Mouse (Mus musculus): ENCODE measurements around the gene Rnd1. TPM values are rescaled to one million over a fixed set of nuclear protein-coding genes. Genes with fewer than 3 reads are reported as not detected.

The Rnd1 gene
- polyA plus RNA-seq, 1 experiment from 2014 or later: 1.1 TPM

GRCm38 (mm10) chr15:98676471-98676870, 790 bp downstream of the Rnd1 start:
- WGBS: 2% methylated on average over 9 of the region's 9 CpGs
- Histone ChIP-seq H3K27ac (no peak overlapping the region), H3K4me1 (peaks cover 36% of the 10 kb centered on the region), H3K4me3 (peak overlapping the region; percentile 41), H3K36me3 (no peaks in the 10 kb centered on the region), H3K9me3 (no peaks in the 10 kb centered on the region), H3K27me3 (peaks cover 78% of the 10 kb centered on the region), H3K4me2 (replicated peaks) (peak overlapping the region; percentile 72), H3K9ac (no peak overlapping the region)
- ATAC-seq (ENCODE audit: low FRiP score, low read depth): no peak

GRCm38 (mm10) chr15:98675634-98676250, 1.5 kb downstream of the Rnd1 start:
- Histone ChIP-seq H3K36me3 (no peaks in the 10 kb centered on the region), H3K4me3 (peak overlapping the region; percentile 41), H3K4me1 (peaks cover 36% of the 10 kb centered on the region), H3K9me3 (no peaks in the 10 kb centered on the region), H3K9ac (peak overlapping the region; percentile 48; the same call in 1 of the 2 replicates), H3K4me2 (replicated peaks) (peak overlapping the region; percentile 72), H3K27me3 (peaks cover 75% of the 10 kb centered on the region), H3K27ac (no peak overlapping the region)
- 8% methylated on average over 14 of the region's 14 CpGs for WGBS
- ATAC-seq (ENCODE audit: low FRiP score, low read depth): no peak

- Histone ChIP-seq H3K9me3 (no peaks in the 10 kb centered on the region), H3K27me3 (peaks cover 81% of the 10 kb centered on the region), H3K36me3 (no peaks in the 10 kb centered on the region), H3K4me3 (peak overlapping the region; percentile 41; the same call in 1 of the 2 replicates), H3K27ac (no peak overlapping the region), H3K9ac (0 out of 2 replicates have a peak overlapping the region, but pooled peaks have one; percentile 8), H3K4me1 (peaks cover 36% of the 10 kb centered on the region), H3K4me2 (replicated peaks) (peak overlapping the region; percentile 72)
- 19% methylated on average over 11 of the region's 11 CpGs for whole genome bisulfite sequencing
- ATAC-seq (ENCODE audit: low FRiP score, low read depth): no peak
Observed at GRCm38 (mm10) chr15:98674994-98675545, 2.2 kb downstream of the Rnd1 start.

- H3K4me3 ChIP-seq: peak overlapping the region; percentile 5; the same call in 1 of the 2 replicates
- H3K9me3 ChIP-seq: no peaks in the 10 kb centered on the region
- no peak overlapping the region for H3K9ac ChIP-seq
- H3K27me3 ChIP-seq: peaks cover 76% of the 10 kb centered on the region
- ATAC-seq (ENCODE audit: low FRiP score, low read depth): no peak
- peak overlapping the region; percentile 72; the same call in 1 of the 2 replicates for H3K4me2 ChIP-seq (replicated peaks)
- H3K36me3 ChIP-seq: no peaks in the 10 kb centered on the region
- no peak overlapping the region for H3K27ac ChIP-seq
- 24% methylated on average over 7 of the region's 7 CpGs for WGBS
- H3K4me1 ChIP-seq: peaks cover 36% of the 10 kb centered on the region
Observed at GRCm38 (mm10) chr15:98674284-98674993, 2.8 kb downstream of the Rnd1 start.

- H3K4me3 ChIP-seq: no peak overlapping the region
- H3K4me1 ChIP-seq: peaks cover 36% of the 10 kb centered on the region
- H3K27ac ChIP-seq: no peak overlapping the region
- no peak for ATAC-seq (ENCODE audit: low FRiP score, low read depth)
- H3K4me2 ChIP-seq (replicated peaks): no peak overlapping the region
- no peaks in the 10 kb centered on the region for H3K36me3 ChIP-seq
- WGBS: 74% methylated on average over 7 of the region's 7 CpGs
- H3K9me3 ChIP-seq: no peaks in the 10 kb centered on the region
- peaks cover 69% of the 10 kb centered on the region for H3K27me3 ChIP-seq
- H3K9ac ChIP-seq: no peak overlapping the region
Observed at GRCm38 (mm10) chr15:98673732-98674131, 3.5 kb downstream of the Rnd1 start.

- no peak overlapping the region for H3K9ac ChIP-seq
- no peaks in the 10 kb centered on the region for H3K9me3 ChIP-seq
- no peak overlapping the region for H3K27ac ChIP-seq
- H3K4me2 ChIP-seq (replicated peaks): no peak overlapping the region
- peaks cover 35% of the 10 kb centered on the region for H3K4me1 ChIP-seq
- no peak for ATAC-seq (ENCODE audit: low FRiP score, low read depth)
- peaks cover 58% of the 10 kb centered on the region for H3K27me3 ChIP-seq
- H3K36me3 ChIP-seq: no peaks in the 10 kb centered on the region
- no peak overlapping the region for H3K4me3 ChIP-seq
- WGBS: 73% methylated on average over 4 of the region's 4 CpGs
Observed at GRCm38 (mm10) chr15:98672592-98672991, 4.7 kb downstream of the Rnd1 start.

GRCm38 (mm10) chr15:98664042-98664907, 13.0 kb downstream of the Rnd1 start:
- H3K27me3 ChIP-seq: no peaks in the 10 kb centered on the region
- peaks cover 16% of the 10 kb centered on the region for H3K4me1 ChIP-seq
- no peak overlapping the region for H3K9ac ChIP-seq
- H3K4me3 ChIP-seq: no peak overlapping the region
- peaks cover 13% of the 10 kb centered on the region for H3K36me3 ChIP-seq
- H3K4me2 ChIP-seq (replicated peaks): no peak overlapping the region
- H3K9me3 ChIP-seq: no peaks in the 10 kb centered on the region
- ATAC-seq (ENCODE audit: low FRiP score, low read depth): no peak
- 75% methylated on average over 11 of the region's 11 CpGs for WGBS
- no peak overlapping the region for H3K27ac ChIP-seq

- WGBS: 4% methylated on average over 48 of the region's 48 CpGs
- Histone ChIP-seq H3K4me1 (peaks cover 16% of the 10 kb centered on the region), H3K4me3 (peak within 1 kb of the TSS; percentile 85), H3K27ac (peak within 1 kb of the TSS; percentile 88), H3K36me3 (peaks cover 27% of the 10 kb centered on the region), H3K27me3 (no peaks in the 10 kb centered on the region), H3K9me3 (no peaks in the 10 kb centered on the region), H3K4me2 (replicated peaks) (peak within 1 kb of the TSS; percentile 78), H3K9ac (peak within 1 kb of the TSS; percentile 95)
- ATAC-seq (ENCODE audit: low FRiP score, low read depth): peak; percentile 95
Observed at GRCm38 (mm10) chr15:98662567-98663545, 14.4 kb downstream of the Rnd1 start, which contains the start of gene Ddx23. Gene Ddx23, minus strand, starts transcription at chr15:98662894.

- H3K4me3 ChIP-seq: peak overlapping the region; percentile 85
- ATAC-seq (ENCODE audit: low FRiP score, low read depth): no peak
- H3K9me3 ChIP-seq: no peaks in the 10 kb centered on the region; the same call in 1 of the 2 replicates
- H3K9ac ChIP-seq: peak overlapping the region; percentile 95
- H3K36me3 ChIP-seq: peaks cover 34% of the 10 kb centered on the region
- 2% methylated on average over 14 of the region's 14 CpGs for WGBS
- no peaks in the 10 kb centered on the region for H3K27me3 ChIP-seq
- peaks cover 16% of the 10 kb centered on the region for H3K4me1 ChIP-seq
- H3K4me2 ChIP-seq (replicated peaks): peak overlapping the region; percentile 78
- H3K27ac ChIP-seq: peak overlapping the region; percentile 88
Observed at GRCm38 (mm10) chr15:98662198-98662566, 15.1 kb downstream of the Rnd1 start.

GRCm38 (mm10) chr15:98656982-98657751, 20.1 kb downstream of the Rnd1 start:
- Histone ChIP-seq H3K4me2 (replicated peaks) (no peak overlapping the region), H3K4me1 (peaks cover 16% of the 10 kb centered on the region), H3K4me3 (no peak overlapping the region), H3K27ac (no peak overlapping the region), H3K36me3 (peaks cover 84% of the 10 kb centered on the region), H3K27me3 (no peaks in the 10 kb centered on the region), H3K9me3 (no peaks in the 10 kb centered on the region; the same call in 1 of the 2 replicates), H3K9ac (no peak overlapping the region)
- no peak for ATAC-seq (ENCODE audit: low FRiP score, low read depth)
- WGBS: 83% methylated on average over 15 of the region's 15 CpGs

Data from limb, embryonic 13.5 days (tissue).